Mouse (Mus musculus) midbrain, embryonic 11.5 days (tissue): ENCODE measurements at regions not wholly inside any gene's neighbourhood (a gene's known extent, or its start where the extent isn't known, plus 50 kb on each side); places are given as distances from the start of the nearest gene placed in this dataset.
A peak's percentile ranks its signal among the peaks of the same experiment; 100 is the strongest.

Source experiments
- ATAC-seq: fragments of 200-750 bp; cut with Nextera tagmentation; 2 replicates; pipeline ENCODE4 v1.8.0; 2017; ENCODE audit warnings: moderate TSS enrichment, moderate library complexity; ENCODE audit not compliant: low FRiP score
- DNase-seq: peaks from one replicate; pipeline ENCODE4 v3.0.0; 2015; ENCODE audit warnings: low spot score; ENCODE audit errors: missing footprints
- H3K27ac ChIP-seq: fragments of 300-500 bp; sonication (generic); 2 replicates; pipeline ENCODE4 v1.5.1; 2014; ENCODE audit warnings: low read depth, low read length
- H3K27me3 ChIP-seq: fragments of 300-500 bp; sonication (generic); 2 replicates; pipeline ENCODE4 v1.6.1; 2014; ENCODE audit warnings: mild to moderate bottlenecking, low read length, moderate library complexity, mixed read lengths; ENCODE audit not compliant: control insufficient read depth, insufficient read depth
- H3K36me3 ChIP-seq: fragments of 300-500 bp; sonication (generic); 2 replicates; pipeline ENCODE4 v1.6.1; 2014; ENCODE audit warnings: mild to moderate bottlenecking, low read length, moderate library complexity, mixed read lengths; ENCODE audit not compliant: control insufficient read depth, insufficient read depth
- H3K4me1 ChIP-seq: fragments of 300-500 bp; sonication (generic); 2 replicates; pipeline ENCODE4 v1.6.1; 2014; ENCODE audit warnings: low read length; ENCODE audit not compliant: control insufficient read depth, insufficient read depth
- H3K4me2 ChIP-seq: fragments of 300-500 bp; sonication (generic); 2 replicates; pipeline ENCODE4 v1.6.1; 2014; ENCODE audit warnings: mild to moderate bottlenecking, moderate library complexity
- H3K4me3 ChIP-seq: fragments of 300-500 bp; sonication (generic); 2 replicates; pipeline ENCODE4 v1.5.1; 2014; ENCODE audit warnings: low read depth, low read length
- H3K9ac ChIP-seq: fragments of 300-500 bp; sonication (generic); 2 replicates; pipeline ENCODE4 v1.6.1; 2014; ENCODE audit warnings: low read length
- H3K9me3 ChIP-seq: fragments of 300-500 bp; sonication (generic); 2 replicates; pipeline ENCODE4 v1.6.1; 2016; ENCODE audit warnings: low read length; ENCODE audit not compliant: control insufficient read depth
- WGBS: fragments of 180-500 bp; shearing (Covaris S2); extraction: QIAGEN DNeasy Blood & Tissue Kit; methylation state at CpG from one replicate; pipeline ENCODE4 v1.1.7; 2014; 5-methylcytosine and 5-hydroxymethylcytosine counted together

GRCm38 (mm10) chr13:78520771-78521170 lies 321.2 kb upstream of the Nr2f1 start:
- Histone ChIP-seq H3K27me3 (no peaks in the 10 kb centered on the region), H3K27ac (no peak overlapping the region), H3K9me3 (no peaks in the 10 kb centered on the region), H3K4me2 (no peak overlapping the region), H3K36me3 (no peaks in the 10 kb centered on the region), H3K4me3 (no peak overlapping the region), H3K4me1 (no peaks in the 10 kb centered on the region), H3K9ac (no peak overlapping the region)
- ATAC-seq: no peak
- no peak for DNase-seq
- WGBS: 92% methylated on average over 1 of the region's 1 CpGs

GRCm38 (mm10) chr13:78520186-78520585 lies 320.6 kb upstream of the Nr2f1 start:
- Histone ChIP-seq H3K27me3 (no peaks in the 10 kb centered on the region), H3K4me3 (no peak overlapping the region), H3K9me3 (no peaks in the 10 kb centered on the region), H3K4me1 (no peaks in the 10 kb centered on the region), H3K4me2 (no peak overlapping the region), H3K9ac (no peak overlapping the region), H3K27ac (no peak overlapping the region), H3K36me3 (no peaks in the 10 kb centered on the region)
- no peak for DNase-seq
- no peak for ATAC-seq
- 88% methylated on average over 3 of the region's 3 CpGs for WGBS

- Histone ChIP-seq H3K36me3 (no peaks in the 10 kb centered on the region), H3K4me2 (no peak overlapping the region), H3K9me3 (no peaks in the 10 kb centered on the region), H3K27me3 (no peaks in the 10 kb centered on the region), H3K9ac (no peak overlapping the region), H3K27ac (no peak overlapping the region), H3K4me3 (no peak overlapping the region), H3K4me1 (no peaks in the 10 kb centered on the region)
- ATAC-seq (no peak), DNase-seq (no peak)
- WGBS: 91% methylated on average over 7 of the region's 7 CpGs
Measured at GRCm38 (mm10) chr13:78500551-78500950, 301.0 kb upstream of the Nr2f1 start.

GRCm38 (mm10) chr13:78483760-78484357 lies 284.3 kb upstream of the Nr2f1 start:
- 88% methylated on average over 2 of the region's 2 CpGs for WGBS
- ATAC-seq: no peak

GRCm38 (mm10) chr13:78482929-78483759 lies 283.6 kb upstream of the Nr2f1 start:
- Histone ChIP-seq H3K4me3 (no peak overlapping the region), H3K9me3 (no peaks in the 10 kb centered on the region), H3K9ac (no peak overlapping the region), H3K4me1 (no peaks in the 10 kb centered on the region), H3K27me3 (no peaks in the 10 kb centered on the region), H3K4me2 (no peak overlapping the region), H3K27ac (no peak overlapping the region), H3K36me3 (no peaks in the 10 kb centered on the region)
- ATAC-seq: no peak
- 77% methylated on average over 9 of the region's 9 CpGs for WGBS
- no peak for DNase-seq

More at GRCm38 (mm10) chr13:78483760-78484357, 284.3 kb upstream of the Nr2f1 start:
- H3K36me3 ChIP-seq: no peaks in the 10 kb centered on the region
- H3K27me3 ChIP-seq: no peaks in the 10 kb centered on the region
- H3K9me3 ChIP-seq: no peaks in the 10 kb centered on the region
- no peak overlapping the region for H3K4me2 ChIP-seq
- no peak overlapping the region for H3K9ac ChIP-seq
- no peak overlapping the region for H3K4me3 ChIP-seq
- no peak overlapping the region for H3K27ac ChIP-seq
- no peaks in the 10 kb centered on the region for H3K4me1 ChIP-seq
- no peak for DNase-seq

GRCm38 (mm10) chr13:78451333-78452070 lies 251.9 kb upstream of the Nr2f1 start:
- Histone ChIP-seq H3K4me3 (no peak overlapping the region), H3K27ac (no peak overlapping the region), H3K36me3 (no peaks in the 10 kb centered on the region), H3K4me2 (no peak overlapping the region), H3K9ac (no peak overlapping the region), H3K27me3 (0 out of 2 replicates have a peak, but pooled peaks cover 3% of the 10 kb centered on the region), H3K4me1 (peaks cover 5% of the 10 kb centered on the region), H3K9me3 (no peaks in the 10 kb centered on the region)
- WGBS: 55% methylated on average over 2 of the region's 2 CpGs
- ATAC-seq: no peak
- peak; percentile 68 for DNase-seq

- peak overlapping the region; percentile 37; the same call in 1 of the 2 replicates for H3K4me2 ChIP-seq
- H3K27ac ChIP-seq: no peak overlapping the region; the same call in 1 of the 2 replicates
- no peaks in the 10 kb centered on the region for H3K9me3 ChIP-seq
- H3K4me1 ChIP-seq: peaks cover 22% of the 10 kb centered on the region
- H3K9ac ChIP-seq: no peak overlapping the region
- no peaks in the 10 kb centered on the region for H3K36me3 ChIP-seq
- no peak overlapping the region for H3K4me3 ChIP-seq
- WGBS: 32% methylated on average over 5 of the region's 5 CpGs
- DNase-seq: no peak
- peak; percentile 33 for ATAC-seq
- H3K27me3 ChIP-seq: 0 out of 2 replicates have a peak, but pooled peaks cover 3% of the 10 kb centered on the region
Measured at GRCm38 (mm10) chr13:78446726-78447031, 247.1 kb upstream of the Nr2f1 start.

- Histone ChIP-seq H3K27me3 (0 out of 2 replicates have a peak, but pooled peaks cover 3% of the 10 kb centered on the region), H3K4me2 (peak overlapping the region; percentile 37; the same call in 1 of the 2 replicates), H3K4me1 (peaks cover 19% of the 10 kb centered on the region), H3K4me3 (no peak overlapping the region), H3K27ac (peak overlapping the region; percentile 60), H3K36me3 (no peaks in the 10 kb centered on the region), H3K9me3 (no peaks in the 10 kb centered on the region), H3K9ac (peak overlapping the region; percentile 38)
- DNase-seq (peak; percentile 96), ATAC-seq (peak; percentile 97)
- WGBS: 13% methylated on average over 14 of the region's 14 CpGs
Measured at GRCm38 (mm10) chr13:78445891-78446725, 246.6 kb upstream of the Nr2f1 start.
